Comparison of ENCODE assay signal across 21 mouse cellular contexts in genomic region chr1:126600596-126600995, GRCm38 (mm10).
DNase-seq lines count a peak whose midpoint lies in the region; ATAC-seq lines count a peak whose summit lies in the region.
"Had no signal": no experiment of that assay in that cellular context is flagged by ENCODE, and none has a peak within 500 bp of the region (broad histone marks: within the 10 kb centered on the region; RNA-seq: fewer than 3 reads in every experiment).

No protein-coding gene starts in this region.

- no peak overlapping the region for H3K4me2 ChIP-seq in hindbrain, embryonic 16.5 days (ENCODE audit: low read length)
- no peak overlapping the region for H3K4me2 ChIP-seq in liver, embryonic 16.5 days (ENCODE audit: low read depth, low read length)
- no peak overlapping the region for H3K4me2 ChIP-seq in liver, embryonic 12.5 days
- H3K4me2 ChIP-seq: forebrain, embryonic 12.5 days; limb, embryonic 15.5 days; lung, embryonic 15.5 days; midbrain, embryonic 15.5 days had no signal

- peak; percentile 42 for DNase-seq in hindbrain, embryonic 10.5 days (ENCODE audit: low spot score)
- DNase-seq in limb, embryonic 10.5 days (ENCODE audit: low spot score): peak; percentile 47
- DNase-seq in retina, postnatal 1 day: peak; percentile 43
- DNase-seq: adrenal gland, adult 8-10 months; cerebellum, postnatal 25 days; gastrocnemius, adult 2 months; heart, postnatal 4 days; kidney, postnatal 10 days; lung, postnatal 36 days; right cerebral cortex, postnatal 14 days had no signal

- no peak overlapping the region for H3K4me3 ChIP-seq in hindbrain, embryonic 10.5 days
- no peak overlapping the region for H3K4me3 ChIP-seq in hindbrain, embryonic 16.5 days (ENCODE audit: low read length)
- no peak overlapping the region for H3K4me3 ChIP-seq in liver, embryonic 16.5 days (ENCODE audit: low read depth, low read length)
- no peak overlapping the region for H3K4me3 ChIP-seq in liver, embryonic 12.5 days
- no peak overlapping the region for H3K4me3 ChIP-seq in limb, embryonic 10.5 days
- H3K4me3 ChIP-seq: forebrain, embryonic 12.5 days; gastrocnemius, adult 2 months; layer of hippocampus, adult 2 months; limb, embryonic 15.5 days; lung, embryonic 15.5 days; megakaryocyte, embryonic 14.5 days; midbrain, embryonic 15.5 days had no signal

- H3K27ac ChIP-seq in hindbrain, embryonic 10.5 days: peak overlapping the region; percentile 29; the same call in 1 of the 2 replicates
- H3K27ac ChIP-seq in hindbrain, embryonic 16.5 days (ENCODE audit: low read depth, low read length): no peak overlapping the region
- no peak overlapping the region for H3K27ac ChIP-seq in liver, embryonic 16.5 days (ENCODE audit: low read length)
- no peak overlapping the region for H3K27ac ChIP-seq in liver, embryonic 12.5 days
- no peak overlapping the region for H3K27ac ChIP-seq in limb, embryonic 10.5 days
- H3K27ac ChIP-seq: forebrain, embryonic 12.5 days; gastrocnemius, adult 2 months; layer of hippocampus, adult 2 months; limb, embryonic 15.5 days; lung, embryonic 15.5 days; midbrain, embryonic 15.5 days had no signal

- H3K9me3 ChIP-seq in hindbrain, embryonic 10.5 days: no peaks in the 10 kb centered on the region
- no peaks in the 10 kb centered on the region for H3K9me3 ChIP-seq in hindbrain, embryonic 16.5 days (ENCODE audit: control insufficient read depth, low read length)
- no peaks in the 10 kb centered on the region for H3K9me3 ChIP-seq in liver, embryonic 16.5 days (replicated peaks; ENCODE audit: control insufficient read depth, low read length)
- H3K9me3 ChIP-seq in liver, embryonic 12.5 days (replicated peaks): no peaks in the 10 kb centered on the region
- no peaks in the 10 kb centered on the region for H3K9me3 ChIP-seq in limb, embryonic 10.5 days (replicated peaks)
- H3K9me3 ChIP-seq: forebrain, embryonic 12.5 days; limb, embryonic 15.5 days; lung, embryonic 15.5 days; midbrain, embryonic 15.5 days had no signal

- H3K4me1 ChIP-seq in hindbrain, embryonic 10.5 days (replicated peaks): peaks cover 63% of the 10 kb centered on the region
- no peaks in the 10 kb centered on the region; the same call in 1 of the 2 replicates for H3K4me1 ChIP-seq in hindbrain, embryonic 16.5 days (ENCODE audit: control insufficient read depth, insufficient read depth, low read depth, low read length)
- peaks cover 6% of the 10 kb centered on the region for H3K4me1 ChIP-seq in liver, embryonic 16.5 days (ENCODE audit: control insufficient read depth, low read depth, low read length)
- H3K4me1 ChIP-seq in liver, embryonic 12.5 days: no peaks in the 10 kb centered on the region
- peaks cover 66% of the 10 kb centered on the region for H3K4me1 ChIP-seq in limb, embryonic 10.5 days
- H3K4me1 ChIP-seq: limb, embryonic 15.5 days; megakaryocyte, embryonic 14.5 days had no signal

- ATAC-seq in hindbrain, embryonic 16.5 days: no peak
- 0 out of 2 replicates have a peak, but pooled peaks have one; percentile 18 for ATAC-seq in liver, embryonic 16.5 days (ENCODE audit: low read depth)
- ATAC-seq in liver, embryonic 12.5 days: no peak
- ATAC-seq in monocyte, adult 5-6 weeks (replicated peaks; ENCODE audit: insufficient number of reproducible peaks, low FRiP score, low TSS enrichment, poor library complexity, severe bottlenecking): no peak
- ATAC-seq: intestine, postnatal 0 days; midbrain, embryonic 15.5 days had no signal

- no peak overlapping the region for H3K9ac ChIP-seq in hindbrain, embryonic 16.5 days (ENCODE audit: low read depth, low read length)
- H3K9ac ChIP-seq in liver, embryonic 16.5 days (ENCODE audit: low read depth, low read length): no peak overlapping the region
- no peak overlapping the region for H3K9ac ChIP-seq in liver, embryonic 12.5 days
- H3K9ac ChIP-seq: forebrain, embryonic 12.5 days; limb, embryonic 15.5 days; lung, embryonic 15.5 days; midbrain, embryonic 15.5 days had no signal

- peaks cover 5% of the 10 kb centered on the region; the same call in 1 of the 2 replicates for H3K27me3 ChIP-seq in hindbrain, embryonic 10.5 days (ENCODE audit: insufficient read depth, poor library complexity, severe bottlenecking)
- no peaks in the 10 kb centered on the region for H3K27me3 ChIP-seq in hindbrain, embryonic 16.5 days (replicated peaks; ENCODE audit: control insufficient read depth, insufficient read depth, low read length)
- H3K27me3 ChIP-seq in liver, embryonic 16.5 days (ENCODE audit: control insufficient read depth, insufficient read depth, low read depth, low read length): no peaks in the 10 kb centered on the region
- no peaks in the 10 kb centered on the region for H3K27me3 ChIP-seq in liver, embryonic 12.5 days (replicated peaks)
- peaks cover 28% of the 10 kb centered on the region for H3K27me3 ChIP-seq in limb, embryonic 10.5 days (ENCODE audit: low read depth, poor library complexity, severe bottlenecking)
- H3K27me3 ChIP-seq: forebrain, embryonic 12.5 days; limb, embryonic 15.5 days; lung, embryonic 15.5 days; midbrain, embryonic 15.5 days had no signal

- 41% methylated on average over 4 of the region's 4 CpGs for WGBS in hindbrain, embryonic 10.5 days
- WGBS in hindbrain, embryonic 16.5 days: 49% methylated on average over 4 of the region's 4 CpGs
- WGBS in liver, embryonic 16.5 days (ENCODE audit: insufficient replicate concordance): 50% methylated on average over 4 of the region's 4 CpGs
- WGBS in liver, embryonic 12.5 days (ENCODE audit: insufficient replicate concordance): 59% methylated on average over 4 of the region's 4 CpGs
- 31% methylated on average over 4 of the region's 4 CpGs for WGBS in limb, embryonic 10.5 days

- no peaks in the 10 kb centered on the region for H3K36me3 ChIP-seq in hindbrain, embryonic 10.5 days
- no peaks in the 10 kb centered on the region for H3K36me3 ChIP-seq in hindbrain, embryonic 16.5 days (ENCODE audit: control insufficient read depth, insufficient read depth, low read length)
- H3K36me3 ChIP-seq in liver, embryonic 16.5 days (ENCODE audit: control insufficient read depth, insufficient read depth): no peaks in the 10 kb centered on the region
- H3K36me3 ChIP-seq in liver, embryonic 12.5 days: no peaks in the 10 kb centered on the region
- no peaks in the 10 kb centered on the region for H3K36me3 ChIP-seq in limb, embryonic 10.5 days
- H3K36me3 ChIP-seq: forebrain, embryonic 12.5 days; limb, embryonic 15.5 days; lung, embryonic 15.5 days; midbrain, embryonic 15.5 days had no signal
